Mouse (Mus musculus) testis, adult 2 months (tissue): Measurements from ENCODE around the gene Lrig1.

Experiments
- CTCF ChIP-seq: fragments of 200-500 bp; IDR thresholded peaks from 2 replicates; pipeline ENCODE4 v1.5.1; 2012; ENCODE audit warnings: low read depth, mild to moderate bottlenecking, inconsistent platforms, low read length, moderate library complexity; ENCODE audit not compliant: control insufficient read depth, insufficient read depth, insufficient replicate concordance
- POLR2A ChIP-seq: fragments of 200-500 bp; IDR thresholded peaks from 2 replicates; pipeline ENCODE4 v1.6.1; 2012; ENCODE audit warnings: low read depth, mild to moderate bottlenecking, inconsistent platforms, low read length, moderate library complexity; ENCODE audit not compliant: control insufficient read depth

DNA sequence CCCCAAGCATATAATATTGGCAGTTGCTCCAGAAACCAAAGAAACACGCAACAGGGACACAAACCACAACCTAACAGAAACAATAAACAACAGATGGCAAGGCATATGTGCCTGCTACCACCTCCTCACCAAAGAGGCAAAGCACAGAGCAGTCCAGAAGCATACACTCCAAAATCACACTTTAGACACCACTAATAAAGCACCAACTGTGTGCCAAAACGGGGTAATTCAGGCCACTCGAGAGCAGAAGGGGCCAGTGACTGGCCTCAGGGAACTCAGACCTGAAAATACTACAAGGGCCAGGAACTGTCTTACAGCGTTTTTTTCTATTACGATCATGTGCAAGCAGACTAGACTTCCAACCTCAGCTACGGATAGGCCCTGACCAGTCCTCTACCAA is 14.3 kb downstream of the Lrig1 start:
- TF ChIP-seq POLR2A (no peak), CTCF (no peak)
